9 mouse cellular contexts compared by ENCODE assay signal in genomic region chr10:77008109-77008561, GRCm38 (mm10). TPM values are rescaled to one million over a fixed set of nuclear protein-coding genes. Genes with fewer than 3 reads are reported as not detected.
DNase-seq lines count a peak whose midpoint lies in the region; ATAC-seq and TF ChIP-seq lines count a peak whose summit lies in the region.
"Had no signal": no experiment of that assay in that cellular context is flagged by ENCODE, and none has a peak within 500 bp of the region (broad histone marks: within the 10 kb centered on the region; RNA-seq: fewer than 3 reads in every experiment).

No protein-coding gene starts in this region.

- peak overlapping the region; percentile 44; the same call in 1 of the 2 replicates for H3K27ac ChIP-seq in liver, postnatal 0 days (ENCODE audit: low read depth)
- H3K27ac ChIP-seq in liver, embryonic 12.5 days: no peak overlapping the region
- H3K27ac ChIP-seq in hindbrain, embryonic 13.5 days: peak overlapping the region; percentile 79

- WGBS in liver, postnatal 0 days (ENCODE audit: insufficient replicate concordance): 47% methylated on average over 9 of the region's 9 CpGs
- 45% methylated on average over 9 of the region's 9 CpGs for WGBS in liver, embryonic 12.5 days (ENCODE audit: insufficient replicate concordance)
- WGBS in hindbrain, embryonic 13.5 days: 16% methylated on average over 9 of the region's 9 CpGs

- H3K9me3 ChIP-seq in liver, postnatal 0 days (ENCODE audit: low read length): no peaks in the 10 kb centered on the region
- no peaks in the 10 kb centered on the region for H3K9me3 ChIP-seq in liver, embryonic 12.5 days (replicated peaks)
- no peaks in the 10 kb centered on the region for H3K9me3 ChIP-seq in hindbrain, embryonic 13.5 days

- TF ChIP-seq EP300 in liver, postnatal 0 days (IDR thresholded peaks at IDR 0.05; ENCODE audit: low read depth): no peak

- H3K27me3 ChIP-seq in liver, postnatal 0 days (ENCODE audit: insufficient read depth, low read length): no peaks in the 10 kb centered on the region
- H3K27me3 ChIP-seq in liver, embryonic 12.5 days (replicated peaks): no peaks in the 10 kb centered on the region
- no peaks in the 10 kb centered on the region for H3K27me3 ChIP-seq in hindbrain, embryonic 13.5 days

- H3K4me2 ChIP-seq in liver, postnatal 0 days (ENCODE audit: low read depth, low read length): no peak overlapping the region
- no peak overlapping the region for H3K4me2 ChIP-seq in liver, embryonic 12.5 days
- no peak overlapping the region for H3K4me2 ChIP-seq in hindbrain, embryonic 13.5 days

- ATAC-seq in liver, postnatal 0 days: peak; percentile 29; the same call in 1 of the 2 replicates
- ATAC-seq in liver, embryonic 12.5 days: no peak
- peak; percentile 61; the same call in 1 of the 2 replicates for ATAC-seq in hindbrain, embryonic 13.5 days (ENCODE audit: low FRiP score)
- ATAC-seq in inflammation-experienced regulatory T-cells, adult 6 months: no peak

- no peaks in the 10 kb centered on the region for H3K36me3 ChIP-seq in liver, postnatal 0 days (replicated peaks; ENCODE audit: insufficient read depth, low read length)
- no peaks in the 10 kb centered on the region for H3K36me3 ChIP-seq in liver, embryonic 12.5 days
- H3K36me3 ChIP-seq in hindbrain, embryonic 13.5 days: no peaks in the 10 kb centered on the region

- no peak overlapping the region; the same call in 1 of the 2 replicates for H3K9ac ChIP-seq in liver, postnatal 0 days (replicated peaks)
- no peak overlapping the region for H3K9ac ChIP-seq in liver, embryonic 12.5 days
- peak overlapping the region; percentile 39; the same call in 1 of the 2 replicates for H3K9ac ChIP-seq in hindbrain, embryonic 13.5 days

- DNase-seq in liver, postnatal 0 days: no peak
- peak; percentile 93 for DNase-seq in cerebellum, adult 9-10 months
- DNase-seq in layer of hippocampus, postnatal 14 days (ENCODE audit: low spot score in 2 of 2): peak; percentile 60 to 74
- peak; percentile 72 for DNase-seq in retina, embryonic 14.5 days (ENCODE audit: low spot score)
- DNase-seq in heart, postnatal 10 days: no peak

- no peak overlapping the region for H3K4me3 ChIP-seq in liver, postnatal 0 days (ENCODE audit: low read depth, low read length)
- H3K4me3 ChIP-seq in liver, embryonic 12.5 days: no peak overlapping the region
- no peak overlapping the region for H3K4me3 ChIP-seq in hindbrain, embryonic 13.5 days
- H3K4me3 ChIP-seq: myocyte had no signal

- no peak for TF ChIP-seq CTCF in liver, postnatal 0 days (IDR thresholded peaks at IDR 0.05; ENCODE audit: low read depth)

- peaks cover 10% of the 10 kb centered on the region; the same call in 1 of the 2 replicates for H3K4me1 ChIP-seq in liver, postnatal 0 days (ENCODE audit: insufficient read depth)
- peaks cover 9% of the 10 kb centered on the region; the same call in 1 of the 2 replicates for H3K4me1 ChIP-seq in liver, embryonic 12.5 days
- peaks cover 18% of the 10 kb centered on the region for H3K4me1 ChIP-seq in hindbrain, embryonic 13.5 days (replicated peaks)

- intact Hi-C loops in heart, postnatal 10 days (cut with DNase I): no loop called here

RNA-seq across cellular contexts. Expression of gene Slc19a1, which starts 23.9 kb away (rescaled TPM):
- polyA plus RNA-seq in liver, postnatal 0 days (2015; fragmentation: Nextera tagmentation; extraction: Ambion mirVana): 7.1 and 10.5 TPM in 2 replicates
- polyA plus RNA-seq in liver, embryonic 12.5 days (2016; fragmentation: Nextera tagmentation; extraction: Ambion mirVana): 41.8 and 44.9 TPM in 2 replicates
- polyA plus RNA-seq in hindbrain, embryonic 13.5 days (2015; fragmentation: Nextera tagmentation; extraction: Ambion mirVana): 30.9 and 34.9 TPM in 2 replicates
- total RNA-seq in layer of hippocampus, postnatal 14 days (2021): 10 to 100 TPM; 24.3 to 25.5 TPM
- 10 to 100 TPM; 23.4 to 40.5 (median 34.5) TPM for polyA plus RNA-seq in inflammation-experienced regulatory T-cells, adult 6 months (2017; shearing (Covaris generic))
- total RNA-seq in heart, postnatal 10 days (2021): 1 to 10 TPM; 4.7 to 7.5 TPM

RNA-seq across cellular contexts. Expression of gene Pcbp3, which starts 46.4 kb away (rescaled TPM):
- 2.7 and 2.9 TPM in 2 replicates for polyA plus RNA-seq in liver, postnatal 0 days (2015; fragmentation: Nextera tagmentation; extraction: Ambion mirVana)
- polyA plus RNA-seq in liver, embryonic 12.5 days (2016; fragmentation: Nextera tagmentation; extraction: Ambion mirVana): 8.1 and 8.8 TPM in 2 replicates
- 72.2 and 78.2 TPM in 2 replicates for polyA plus RNA-seq in hindbrain, embryonic 13.5 days (2015; fragmentation: Nextera tagmentation; extraction: Ambion mirVana)
- total RNA-seq in layer of hippocampus, postnatal 14 days (2021): 10 to 100 TPM; 59.8 to 72.3 TPM
- 1 to 10 TPM; 4.5 to 8.6 (median 6.0) TPM for polyA plus RNA-seq in inflammation-experienced regulatory T-cells, adult 6 months (2017; shearing (Covaris generic))
- 1 to 10 TPM; 8.8 to 9.3 TPM for total RNA-seq in heart, postnatal 10 days (2021)

Comparison
In these comparisons a context has a peak if more than half of its experiments do, and no peak if none do; other contexts are left out.
1. ATAC-seq: peak in liver, postnatal 0 days (single experiment) and hindbrain, embryonic 13.5 days (single experiment); none in liver, embryonic 12.5 days (single experiment) and inflammation-experienced regulatory T-cells, adult 6 months (single experiment).
2. DNase-seq: peak in cerebellum, adult 9-10 months (single experiment), layer of hippocampus, postnatal 14 days (2 of 2) and retina, embryonic 14.5 days (single experiment); none in liver, postnatal 0 days (single experiment) and heart, postnatal 10 days (0 of 2).